Mouse (Mus musculus): ENCODE measurements around the gene Muc1. TPM values are rescaled to one million over a fixed set of nuclear protein-coding genes. Genes with fewer than 3 reads are reported as not detected.

Gene Muc1
- polyA plus RNA-seq, 2 experiments, result 1.1 to 5.6 TPM

GRCm38 (mm10) chr3:89268916-89269315 is 40.1 kb downstream of the Muc1 start:
- ATAC-seq (ENCODE audit: low FRiP score, low read depth) (no peak), DNase-seq (ENCODE audit: low spot score) (no peak)
- Histone ChIP-seq H3K9me3 (ENCODE audit: control insufficient read depth, low read length) (no peaks in the 10 kb centered on the region), H3K27ac (replicated peaks; ENCODE audit: low read depth, low read length) (no peak overlapping the region), H3K36me3 (ENCODE audit: control insufficient read depth, insufficient read depth, low read length) (peaks cover 19% of the 10 kb centered on the region), H3K27me3 (ENCODE audit: control insufficient read depth, insufficient read depth, low read length) (no peaks in the 10 kb centered on the region), H3K4me1 (ENCODE audit: control insufficient read depth, insufficient read depth, low read length) (peaks cover 30% of the 10 kb centered on the region), H3K4me2 (replicated peaks; ENCODE audit: low read depth, low read length, severe bottlenecking) (peak overlapping the region; percentile 54), H3K9ac (ENCODE audit: low read depth, low read length, severe bottlenecking) (0 out of 2 replicates have a peak overlapping the region, but pooled peaks have one; percentile 3), H3K4me3 (replicated peaks; ENCODE audit: low read length) (peak overlapping the region; percentile 53; the same call in 1 of the 2 replicates)
- WGBS, result 55% methylated on average over 8 of the region's 8 CpGs
- TF ChIP-seq POLR2A (IDR thresholded peaks at IDR 0.05; ENCODE audit: borderline replicate concordance, extremely low read depth, insufficient read depth, insufficient read length), result no peak

GRCm38 (mm10) chr3:89270051-89270755 is 41.3 kb downstream of the Muc1 start, which contains the start of gene Slc50a1:
Gene Slc50a1, minus strand, starts transcription at chr3:89270570.
- ATAC-seq (ENCODE audit: low FRiP score, low read depth) (peak; percentile 76), DNase-seq (ENCODE audit: low spot score) (peak; percentile 66)
- Histone ChIP-seq H3K4me2 (replicated peaks; ENCODE audit: low read depth, low read length, severe bottlenecking) (peak within 1 kb of the TSS; percentile 54), H3K27me3 (ENCODE audit: control insufficient read depth, insufficient read depth, low read length) (no peaks in the 10 kb centered on the region), H3K4me3 (replicated peaks; ENCODE audit: low read length) (peak within 1 kb of the TSS; percentile 53), H3K9ac (ENCODE audit: low read depth, low read length, severe bottlenecking) (peak within 1 kb of the TSS; percentile 75), H3K36me3 (ENCODE audit: control insufficient read depth, insufficient read depth, low read length) (peaks cover 30% of the 10 kb centered on the region), H3K9me3 (ENCODE audit: control insufficient read depth, low read length) (no peaks in the 10 kb centered on the region), H3K27ac (replicated peaks; ENCODE audit: low read depth, low read length) (peak within 1 kb of the TSS; percentile 85), H3K4me1 (ENCODE audit: control insufficient read depth, insufficient read depth, low read length) (peaks cover 30% of the 10 kb centered on the region)
- WGBS, result 3% methylated on average over 37 of the region's 39 CpGs
- TF ChIP-seq POLR2A (IDR thresholded peaks at IDR 0.05; ENCODE audit: borderline replicate concordance, extremely low read depth, insufficient read depth, insufficient read length), result peak; percentile 80; the same call in 1 of the 2 replicates

- Histone ChIP-seq H3K4me1 (ENCODE audit: control insufficient read depth, insufficient read depth, low read length) (peaks cover 29% of the 10 kb centered on the region), H3K9me3 (ENCODE audit: control insufficient read depth, low read length) (no peaks in the 10 kb centered on the region), H3K27me3 (ENCODE audit: control insufficient read depth, insufficient read depth, low read length) (no peaks in the 10 kb centered on the region), H3K9ac (ENCODE audit: low read depth, low read length, severe bottlenecking) (peak overlapping the region; percentile 75), H3K4me3 (replicated peaks; ENCODE audit: low read length) (peak overlapping the region; percentile 53), H3K27ac (replicated peaks; ENCODE audit: low read depth, low read length) (peak overlapping the region; percentile 85), H3K36me3 (ENCODE audit: control insufficient read depth, insufficient read depth, low read length) (peaks cover 37% of the 10 kb centered on the region), H3K4me2 (replicated peaks; ENCODE audit: low read depth, low read length, severe bottlenecking) (peak overlapping the region; percentile 54)
- TF ChIP-seq POLR2A (IDR thresholded peaks at IDR 0.05; ENCODE audit: borderline replicate concordance, extremely low read depth, insufficient read depth, insufficient read length), result no peak
- ATAC-seq (ENCODE audit: low FRiP score, low read depth), result no peak
- no peak for DNase-seq (ENCODE audit: low spot score)
- 76% methylated on average over 6 of the region's 6 CpGs for WGBS
These were observed 42.0 kb downstream of the Muc1 start for GRCm38 (mm10) chr3:89270891-89271290.

DNA sequence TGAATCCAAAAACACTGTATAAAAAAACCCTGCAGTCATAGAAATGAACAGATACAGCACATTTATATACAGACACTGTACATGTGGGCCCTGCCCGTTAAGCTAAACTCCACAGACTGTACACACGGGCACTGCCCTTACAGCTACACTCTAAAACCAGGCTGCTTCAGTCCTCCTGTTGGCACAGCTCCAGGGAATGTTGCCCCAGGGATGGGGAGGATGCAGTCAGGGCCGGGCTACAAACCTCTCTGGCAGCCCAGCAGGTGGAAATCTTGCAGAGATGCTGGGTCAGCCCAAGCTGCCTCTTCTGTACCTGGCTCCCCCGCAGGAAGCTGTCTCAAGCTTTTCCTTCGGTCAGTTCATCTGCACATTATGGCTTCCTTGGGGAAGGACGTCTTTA is 42.9 kb downstream of the Muc1 start:
- DNase-seq (ENCODE audit: low spot score) (no peak), ATAC-seq (ENCODE audit: low FRiP score, low read depth) (no peak)
- no peaks in the 10 kb centered on the region for H3K9me3 ChIP-seq (ENCODE audit: control insufficient read depth, low read length)
- H3K27me3 ChIP-seq (ENCODE audit: control insufficient read depth, insufficient read depth, low read length), result no peaks in the 10 kb centered on the region
- H3K27ac ChIP-seq (replicated peaks; ENCODE audit: low read depth, low read length), result no peak overlapping the region
- peaks cover 41% of the 10 kb centered on the region for H3K36me3 ChIP-seq (ENCODE audit: control insufficient read depth, insufficient read depth, low read length)
- no peak for TF ChIP-seq POLR2A (IDR thresholded peaks at IDR 0.05; ENCODE audit: borderline replicate concordance, extremely low read depth, insufficient read depth, insufficient read length)
- no peak overlapping the region for H3K4me2 ChIP-seq (replicated peaks; ENCODE audit: low read depth, low read length, severe bottlenecking)
- no peak overlapping the region for H3K9ac ChIP-seq (ENCODE audit: low read depth, low read length, severe bottlenecking)
- H3K4me1 ChIP-seq (ENCODE audit: control insufficient read depth, insufficient read depth, low read length), result peaks cover 32% of the 10 kb centered on the region
- no peak overlapping the region for H3K4me3 ChIP-seq (replicated peaks; ENCODE audit: low read length)
- WGBS, result 45% methylated on average over 6 of the region's 6 CpGs

DNA sequence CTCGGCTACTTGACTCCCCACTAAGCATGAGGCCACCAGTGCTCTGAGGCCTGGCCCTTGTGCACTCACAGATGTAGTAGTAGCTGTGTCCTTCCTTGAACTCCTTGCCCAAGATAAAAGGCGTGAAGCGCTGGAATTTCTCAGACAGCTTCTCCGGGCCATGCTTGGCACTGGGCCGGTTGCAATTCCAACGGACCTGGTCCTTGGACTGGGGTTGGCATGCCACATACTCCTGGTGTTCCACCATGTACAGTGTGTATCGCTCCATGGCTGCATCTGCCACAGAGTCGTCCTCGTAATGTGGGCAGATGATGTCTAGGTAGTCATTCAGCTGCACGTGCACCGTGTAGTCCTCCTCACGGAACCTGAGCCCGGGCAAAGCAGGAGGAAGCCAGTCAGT is 47.2 kb downstream of the Muc1 start:
- H3K9me3 ChIP-seq (ENCODE audit: control insufficient read depth, low read length), result no peaks in the 10 kb centered on the region
- no peak overlapping the region for H3K4me2 ChIP-seq (replicated peaks; ENCODE audit: low read depth, low read length, severe bottlenecking)
- no peak overlapping the region for H3K27ac ChIP-seq (replicated peaks; ENCODE audit: low read depth, low read length)
- peaks cover 34% of the 10 kb centered on the region for H3K36me3 ChIP-seq (ENCODE audit: control insufficient read depth, insufficient read depth, low read length)
- ATAC-seq (ENCODE audit: low FRiP score, low read depth) (no peak), DNase-seq (ENCODE audit: low spot score) (no peak)
- no peak overlapping the region for H3K9ac ChIP-seq (ENCODE audit: low read depth, low read length, severe bottlenecking)
- H3K4me3 ChIP-seq (replicated peaks; ENCODE audit: low read length), result no peak overlapping the region
- H3K4me1 ChIP-seq (ENCODE audit: control insufficient read depth, insufficient read depth, low read length), result peaks cover 27% of the 10 kb centered on the region
- WGBS, result 93% methylated on average over 13 of the region's 13 CpGs
- TF ChIP-seq POLR2A (IDR thresholded peaks at IDR 0.05; ENCODE audit: borderline replicate concordance, extremely low read depth, insufficient read depth, insufficient read length), result no peak
- H3K27me3 ChIP-seq (ENCODE audit: control insufficient read depth, insufficient read depth, low read length), result no peaks in the 10 kb centered on the region
